Mouse (Mus musculus): ENCODE results near the gene Kif21b.

GRCm38 (mm10) chr1:136174101-136174606, 43.0 kb downstream of the Kif21b start:
- TF ChIP-seq CTCF (IDR thresholded peaks at IDR 0.05; ENCODE audit: borderline replicate concordance, control insufficient read depth, extremely low read depth, insufficient read depth, low read length, poor library complexity), result 0 out of 2 replicates have a peak, but pooled peaks have one; percentile 3
- no peak for TF ChIP-seq POLR2A (IDR thresholded peaks at IDR 0.05; ENCODE audit: control insufficient read depth, extremely low read depth, insufficient read depth, low read length, poor library complexity)

Measured in thymus, adult 2 months (tissue).